In genomic region chr7:29289856-29290255, GRCm38 (mm10) we compare ENCODE assay signal across 9 mouse cellular contexts. TPM values are rescaled to one million over a fixed set of nuclear protein-coding genes. Genes with fewer than 3 reads are reported as not detected.
DNase-seq lines count a peak whose midpoint lies in the region; ATAC-seq lines count a peak whose summit lies in the region.
"Had no signal": no experiment of that assay in that cellular context is flagged by ENCODE, and none has a peak within 500 bp of the region (broad histone marks: within the 10 kb centered on the region; RNA-seq: fewer than 3 reads in every experiment).

No protein-coding gene starts in this region.

- H3K36me3 ChIP-seq in heart, embryonic 12.5 days, result no peaks in the 10 kb centered on the region
- H3K36me3 ChIP-seq in embryonic facial prominence, embryonic 13.5 days, result no peaks in the 10 kb centered on the region
- H3K36me3 ChIP-seq in intestine, embryonic 15.5 days, result no peaks in the 10 kb centered on the region

- no peak overlapping the region; the same call in 1 of the 2 replicates for H3K9ac ChIP-seq in heart, embryonic 12.5 days
- H3K9ac ChIP-seq in embryonic facial prominence, embryonic 13.5 days, result peak overlapping the region; percentile 71
- H3K9ac ChIP-seq in intestine, embryonic 15.5 days, result peak overlapping the region; percentile 58

- ATAC-seq in heart, embryonic 12.5 days (ENCODE audit: insufficient number of reproducible peaks, low FRiP score), result no peak
- ATAC-seq in embryonic facial prominence, embryonic 13.5 days (ENCODE audit: insufficient number of reproducible peaks, insufficient read depth, low FRiP score, low TSS enrichment, low read depth), result no peak
- no peak for ATAC-seq in intestine, embryonic 15.5 days

- 78% methylated on average over 6 of the region's 6 CpGs for WGBS in heart, embryonic 12.5 days
- WGBS in embryonic facial prominence, embryonic 13.5 days, result 52% methylated on average over 6 of the region's 6 CpGs
- WGBS in intestine, embryonic 15.5 days, result 61% methylated on average over 6 of the region's 6 CpGs

- peak overlapping the region; percentile 61 for H3K4me3 ChIP-seq in heart, embryonic 12.5 days
- peak overlapping the region; percentile 58 for H3K4me3 ChIP-seq in embryonic facial prominence, embryonic 13.5 days
- peak overlapping the region; percentile 48 for H3K4me3 ChIP-seq in intestine, embryonic 15.5 days (replicated peaks)

- peak overlapping the region; percentile 55; the same call in 1 of the 2 replicates for H3K27ac ChIP-seq in heart, embryonic 12.5 days (ENCODE audit: poor library complexity, severe bottlenecking)
- no peak overlapping the region for H3K27ac ChIP-seq in embryonic facial prominence, embryonic 13.5 days
- H3K27ac ChIP-seq in intestine, embryonic 15.5 days, result peak overlapping the region; percentile 91

- H3K9me3 ChIP-seq in heart, embryonic 12.5 days (replicated peaks), result no peaks in the 10 kb centered on the region; the same call in 1 of the 2 replicates
- H3K9me3 ChIP-seq in embryonic facial prominence, embryonic 13.5 days, result no peaks in the 10 kb centered on the region
- H3K9me3 ChIP-seq in intestine, embryonic 15.5 days, result no peaks in the 10 kb centered on the region

- no peak for DNase-seq in heart, adult 9 months (ENCODE audit: low spot score in 2 of 2)
- peak; percentile 78 to 93 for DNase-seq in lung, postnatal 4 days
- DNase-seq in adrenal gland, adult 18-20 months (ENCODE audit: low spot score in 2 of 2), result no peak
- no peak for DNase-seq in cerebellum, postnatal 36 days
- no peak for DNase-seq in frontal cortex, postnatal 10 days (ENCODE audit: low spot score in 2 of 2)

- peaks cover 56% of the 10 kb centered on the region for H3K27me3 ChIP-seq in heart, embryonic 12.5 days (replicated peaks)
- H3K27me3 ChIP-seq in embryonic facial prominence, embryonic 13.5 days, result peaks cover 4% of the 10 kb centered on the region; the same call in 1 of the 2 replicates
- no peaks in the 10 kb centered on the region for H3K27me3 ChIP-seq in intestine, embryonic 15.5 days (replicated peaks)

- peak overlapping the region; percentile 92 for H3K4me2 ChIP-seq in heart, embryonic 12.5 days
- H3K4me2 ChIP-seq in embryonic facial prominence, embryonic 13.5 days, result peak overlapping the region; percentile 85
- peak overlapping the region; percentile 93 for H3K4me2 ChIP-seq in intestine, embryonic 15.5 days (replicated peaks)

- H3K4me1 ChIP-seq in heart, embryonic 12.5 days (replicated peaks), result peaks cover 43% of the 10 kb centered on the region
- H3K4me1 ChIP-seq in embryonic facial prominence, embryonic 13.5 days, result peaks cover 50% of the 10 kb centered on the region
- peaks cover 36% of the 10 kb centered on the region for H3K4me1 ChIP-seq in intestine, embryonic 15.5 days (replicated peaks)

RNA-seq across cellular contexts. Expression of gene Ppp1r14a, which starts 0.7 kb away (rescaled TPM):
- 13.2 and 13.9 TPM in 2 replicates for polyA plus RNA-seq in heart, embryonic 12.5 days (2016; fragmentation: Nextera tagmentation; extraction: Ambion mirVana)
- 10.1 and 10.5 TPM in 2 replicates for polyA plus RNA-seq in embryonic facial prominence, embryonic 13.5 days (2015; fragmentation: Nextera tagmentation; extraction: Ambion mirVana)
- polyA plus RNA-seq in intestine, embryonic 15.5 days (2015; fragmentation: Nextera tagmentation; extraction: Ambion mirVana), result 44.3 and 50.7 TPM in 2 replicates
- total RNA-seq in adrenal gland, adult 18-20 months (2021), result 1 to 10 TPM; 4.8 TPM
- total RNA-seq: neutrophil, adult 5-6 weeks had no signal

RNA-seq across cellular contexts. Expression of gene Spint2, which starts 8.1 kb away (rescaled TPM):
- polyA plus RNA-seq in heart, embryonic 12.5 days (2016; fragmentation: Nextera tagmentation; extraction: Ambion mirVana), result 87.7 and 90.4 TPM in 2 replicates
- 118 and 127 TPM in 2 replicates for polyA plus RNA-seq in embryonic facial prominence, embryonic 13.5 days (2015; fragmentation: Nextera tagmentation; extraction: Ambion mirVana)
- 633 and 716 TPM in 2 replicates for polyA plus RNA-seq in intestine, embryonic 15.5 days (2015; fragmentation: Nextera tagmentation; extraction: Ambion mirVana)
- 10 to 100 TPM; 48.4 to 83.8 TPM for total RNA-seq in adrenal gland, adult 18-20 months (2021)

RNA-seq across cellular contexts. Expression of gene Dpf1, which starts 13.9 kb away (rescaled TPM):
- 2.2 TPM in 2 replicates for polyA plus RNA-seq in heart, embryonic 12.5 days (2016; fragmentation: Nextera tagmentation; extraction: Ambion mirVana)
- 28.4 and 29.9 TPM in 2 replicates for polyA plus RNA-seq in embryonic facial prominence, embryonic 13.5 days (2015; fragmentation: Nextera tagmentation; extraction: Ambion mirVana)
- polyA plus RNA-seq in intestine, embryonic 15.5 days (2015; fragmentation: Nextera tagmentation; extraction: Ambion mirVana), result 6.7 and 6.8 TPM in 2 replicates
- total RNA-seq in adrenal gland, adult 18-20 months (2021), result 1 to 10 TPM; 1.8 to 4.5 TPM
- total RNA-seq: neutrophil, adult 5-6 weeks had no signal

RNA-seq across cellular contexts. Expression of gene 2200002D01Rik, which starts 41.6 kb away (rescaled TPM):
- 9.2 and 11.7 TPM in 2 replicates for polyA plus RNA-seq in heart, embryonic 12.5 days (2016; fragmentation: Nextera tagmentation; extraction: Ambion mirVana)
- polyA plus RNA-seq in embryonic facial prominence, embryonic 13.5 days (2015; fragmentation: Nextera tagmentation; extraction: Ambion mirVana), result 2.2 and 4.4 TPM in 2 replicates
- 178 and 182 TPM in 2 replicates for polyA plus RNA-seq in intestine, embryonic 15.5 days (2015; fragmentation: Nextera tagmentation; extraction: Ambion mirVana)
- total RNA-seq in adrenal gland, adult 18-20 months (2021), result 1 to 10 TPM; 1.8 to 2.8 TPM

RNA-seq across cellular contexts. Expression of gene Yif1b, which starts 51.7 kb away (rescaled TPM):
- polyA plus RNA-seq in heart, embryonic 12.5 days (2016; fragmentation: Nextera tagmentation; extraction: Ambion mirVana), result 99.4 and 104 TPM in 2 replicates
- 110 and 111 TPM in 2 replicates for polyA plus RNA-seq in embryonic facial prominence, embryonic 13.5 days (2015; fragmentation: Nextera tagmentation; extraction: Ambion mirVana)
- 77.7 and 86.6 TPM in 2 replicates for polyA plus RNA-seq in intestine, embryonic 15.5 days (2015; fragmentation: Nextera tagmentation; extraction: Ambion mirVana)
- total RNA-seq in adrenal gland, adult 18-20 months (2021), result 10 to 100 TPM; 45.5 to 64.9 TPM

Comparison
In these comparisons a context has a peak if more than half of its experiments do, and no peak if none do; other contexts are left out.
1. DNase-seq: peak in lung, postnatal 4 days (2 of 2); none in heart, adult 9 months (0 of 2), adrenal gland, adult 18-20 months (0 of 2), cerebellum, postnatal 36 days (0 of 2) and frontal cortex, postnatal 10 days (0 of 2).
2. Peak in every context shown above with its lines, with median percentiles within 50 percentile points of each other: H3K4me2 ChIP-seq and H3K4me3 ChIP-seq.